18 mouse cellular contexts compared by ENCODE assay signal in genomic region chr13:49807146-49807545, GRCm38 (mm10). TPM values are rescaled to one million over a fixed set of nuclear protein-coding genes. Genes with fewer than 3 reads are reported as not detected.
DNase-seq lines count a peak whose midpoint lies in the region; ATAC-seq and TF ChIP-seq lines count a peak whose summit lies in the region.
"Had no signal": no experiment of that assay in that cellular context is flagged by ENCODE, and none has a peak within 500 bp of the region (broad histone marks: within the 10 kb centered on the region; RNA-seq: fewer than 3 reads in every experiment).

No protein-coding gene starts in this region.

- TF ChIP-seq POLR2A in kidney, adult 2 months (IDR thresholded peaks at IDR 0.05; ENCODE audit: low read depth, low read length), result no peak

- no peak overlapping the region for H3K27ac ChIP-seq in kidney, adult 2 months (ENCODE audit: insufficient read depth, low read depth, low read length)
- H3K27ac ChIP-seq in midbrain, embryonic 14.5 days (replicated peaks; ENCODE audit: low read depth, low read length), result no peak overlapping the region
- H3K27ac ChIP-seq: forebrain, embryonic 15.5 days; liver, embryonic 13.5 days; macrophage; neural tube, embryonic 15.5 days had no signal

- H3K4me1 ChIP-seq in kidney, adult 2 months (ENCODE audit: control insufficient read depth, insufficient read depth, low read length), result no peaks in the 10 kb centered on the region
- H3K4me1 ChIP-seq in midbrain, embryonic 14.5 days (ENCODE audit: control insufficient read depth, insufficient read depth, low read length), result no peaks in the 10 kb centered on the region
- H3K4me1 ChIP-seq: forebrain, embryonic 15.5 days; liver, embryonic 13.5 days; neural tube, embryonic 15.5 days had no signal

- H3K27me3 ChIP-seq in kidney, adult 2 months (replicated peaks; ENCODE audit: control insufficient read depth, insufficient read depth, low read length), result no peaks in the 10 kb centered on the region
- no peaks in the 10 kb centered on the region for H3K27me3 ChIP-seq in midbrain, embryonic 14.5 days (ENCODE audit: control insufficient read depth, insufficient read depth, low read length)
- H3K27me3 ChIP-seq: forebrain, embryonic 15.5 days; liver, embryonic 13.5 days; neural tube, embryonic 15.5 days had no signal

- H3K9me3 ChIP-seq in midbrain, embryonic 14.5 days (ENCODE audit: control insufficient read depth, low read length), result 0 out of 2 replicates have a peak, but pooled peaks cover 2% of the 10 kb centered on the region
- H3K9me3 ChIP-seq: forebrain, embryonic 15.5 days; liver, embryonic 13.5 days; neural tube, embryonic 15.5 days had no signal

- WGBS in kidney, adult 2 months, result 68% methylated on average over 1 of the region's 1 CpGs
- WGBS in midbrain, embryonic 14.5 days, result 84% methylated on average over 1 of the region's 1 CpGs

- no peak overlapping the region for H3K4me2 ChIP-seq in midbrain, embryonic 14.5 days (ENCODE audit: low read length)
- H3K4me2 ChIP-seq: forebrain, embryonic 15.5 days; liver, embryonic 13.5 days; neural tube, embryonic 15.5 days had no signal

- peak; percentile 26; the same call in 1 of the 2 replicates for TF ChIP-seq CTCF in kidney, adult 2 months (conservative IDR thresholded peaks at IDR 0.05; ENCODE audit: insufficient read depth, insufficient read length, low read depth, low read length)

- H3K36me3 ChIP-seq in kidney, adult 2 months (ENCODE audit: control insufficient read depth, insufficient read depth, low read length), result no peaks in the 10 kb centered on the region
- H3K36me3 ChIP-seq in midbrain, embryonic 14.5 days (ENCODE audit: control insufficient read depth, insufficient read depth, low read length), result no peaks in the 10 kb centered on the region
- H3K36me3 ChIP-seq: forebrain, embryonic 15.5 days; liver, embryonic 13.5 days; neural tube, embryonic 15.5 days had no signal

- H3K4me3 ChIP-seq in kidney, adult 2 months (ENCODE audit: insufficient read depth, low read depth, low read length), result no peak overlapping the region
- H3K4me3 ChIP-seq in midbrain, embryonic 14.5 days (replicated peaks; ENCODE audit: low read depth, low read length), result no peak overlapping the region
- H3K4me3 ChIP-seq: forebrain, embryonic 15.5 days; liver, embryonic 13.5 days; neural tube, embryonic 15.5 days had no signal

- no peak overlapping the region for H3K9ac ChIP-seq in midbrain, embryonic 14.5 days (replicated peaks; ENCODE audit: low read length)
- H3K9ac ChIP-seq: forebrain, embryonic 15.5 days; liver, embryonic 13.5 days; neural tube, embryonic 15.5 days had no signal

- DNase-seq in adrenal gland, adult 2 months, result peak; percentile 4
- DNase-seq in adrenal gland, postnatal 25 days, result no peak
- DNase-seq in kidney, adult 2 months, result no peak
- DNase-seq in kidney, postnatal 25 days, result no peak
- peak; percentile 37 for DNase-seq in thymus, postnatal 4 days
- no peak for DNase-seq in thymus, postnatal 10 days (ENCODE audit: low spot score in 2 of 2)
- DNase-seq in cerebellum, adult 18-20 months, result no peak
- DNase-seq in midbrain, embryonic 14.5 days, result no peak
- DNase-seq: cerebellum, postnatal 10 days; liver, embryonic 13.5 days had no signal

- no peak for ATAC-seq in midbrain, embryonic 14.5 days (ENCODE audit: low FRiP score, low TSS enrichment)
- ATAC-seq: forebrain, embryonic 15.5 days had no signal

RNA-seq across cellular contexts. Expression of gene Gm30302, which starts 8.3 kb away (rescaled TPM):
- not detected for total RNA-seq in adrenal gland, adult 2 months (2021)
- not detected in 2 replicates for polyA plus RNA-seq in adrenal gland, adult 2 months (2012; rRNA removed)
- total RNA-seq in adrenal gland, postnatal 25 days (2021), result not detected in 2 replicates
- not detected in 2 replicates for polyA plus RNA-seq in kidney, adult 2 months (2012; rRNA removed)
- polyA plus RNA-seq in midbrain, embryonic 14.5 days (2014; fragmentation: Nextera tagmentation; extraction: Ambion mirVana), result not detected in 2 replicates
- total RNA-seq: gastrocnemius, postnatal 4 days; hematopoietic stem cell, adult 5-6 weeks; left cerebral cortex, adult 8-10 months; midbrain, postnatal 0 days had no signal
- polyA plus RNA-seq: forebrain, embryonic 15.5 days; liver, embryonic 13.5 days; macrophage; midbrain, postnatal 0 days; neural tube, embryonic 15.5 days; stomach, embryonic 16.5 days had no signal

Comparison
In these comparisons a context has a peak if more than half of its experiments do, and no peak if none do; other contexts are left out.
1. DNase-seq: peak in adrenal gland, adult 2 months (single experiment) and thymus, postnatal 4 days (single experiment); none in adrenal gland, postnatal 25 days (single experiment), kidney, adult 2 months (single experiment), kidney, postnatal 25 days (0 of 2), thymus, postnatal 10 days (0 of 2), cerebellum, adult 18-20 months (0 of 2) and midbrain, embryonic 14.5 days (single experiment).